Mouse (Mus musculus) liver, embryonic 16.5 days (tissue): ENCODE measurements around the gene Tpr. TPM values are rescaled to one million over a fixed set of nuclear protein-coding genes. Genes with fewer than 3 reads are reported as not detected.

Experiments used
- ATAC-seq: fragments of 200-750 bp; cut with Nextera tagmentation; 2 replicates; pipeline ENCODE4 v1.8.0; 2017; ENCODE audit warnings: low read depth, mild to moderate bottlenecking, moderate number of reproducible peaks, moderate library complexity
- H3K27ac ChIP-seq: fragments of 300-500 bp; sonication (generic); 2 replicates; pipeline ENCODE4 v1.5.1; 2014; ENCODE audit warnings: mild to moderate bottlenecking, low read length
- H3K27me3 ChIP-seq: fragments of 300-500 bp; sonication (generic); 2 replicates; pipeline ENCODE4 v1.6.1; 2014; ENCODE audit warnings: low read depth, low read length, mixed read lengths; ENCODE audit not compliant: control insufficient read depth, insufficient read depth
- H3K36me3 ChIP-seq: fragments of 300-500 bp; sonication (generic); 2 replicates; pipeline ENCODE4 v1.6.1; 2014; ENCODE audit warnings: mild to moderate bottlenecking; ENCODE audit not compliant: control insufficient read depth, insufficient read depth
- H3K4me1 ChIP-seq: fragments of 300-500 bp; sonication (generic); 2 replicates; pipeline ENCODE4 v1.6.1; 2014; ENCODE audit warnings: low read depth, low read length, mixed read lengths; ENCODE audit not compliant: control insufficient read depth
- H3K4me2 ChIP-seq: fragments of 300-500 bp; sonication (generic); 2 replicates; pipeline ENCODE4 v1.6.1; 2014; ENCODE audit warnings: low read depth, low read length, mixed read lengths
- H3K4me3 ChIP-seq: fragments of 300-500 bp; sonication (generic); 2 replicates; pipeline ENCODE4 v1.5.1; 2014; ENCODE audit warnings: low read depth, mild to moderate bottlenecking, low read length
- H3K9ac ChIP-seq: fragments of 300-500 bp; sonication (generic); 2 replicates; pipeline ENCODE4 v1.6.1; 2014; ENCODE audit warnings: low read depth, low read length
- H3K9me3 ChIP-seq: fragments of 300-500 bp; sonication (generic); replicated peaks from 2 replicates; pipeline ENCODE4 v1.6.1; 2016; ENCODE audit warnings: low read length; ENCODE audit not compliant: control insufficient read depth
- WGBS: fragments of 180-500 bp; shearing (Covaris S2); extraction: QIAGEN DNeasy Blood & Tissue Kit; methylation state at CpG from one replicate; pipeline ENCODE4 v1.1.7; 2014; ENCODE audit not compliant: insufficient replicate concordance; 5-methylcytosine and 5-hydroxymethylcytosine counted together
- polyA plus RNA-seq: library from polyadenylated mRNA; unstranded; fragments of >200 nt; fragmentation: Nextera tagmentation; extraction: Ambion mirVana; gene quantifications from 2 replicates; pipeline ENCODE4 v1.2.1, GENCODE M21; 2015

The Tpr gene
- polyA plus RNA-seq, 1 experiment from 2014 or later: 59.5 TPM

GRCm38 (mm10) chr1:150469992-150470391 is 77.4 kb downstream of the Tpr start:
- 24% methylated on average over 3 of the region's 3 CpGs for WGBS
- Histone ChIP-seq H3K9ac (no peak overlapping the region), H3K9me3 (no peaks in the 10 kb centered on the region), H3K27me3 (no peaks in the 10 kb centered on the region), H3K4me3 (no peak overlapping the region), H3K4me2 (no peak overlapping the region), H3K36me3 (no peaks in the 10 kb centered on the region), H3K27ac (no peak overlapping the region), H3K4me1 (no peaks in the 10 kb centered on the region)
- no peak for ATAC-seq

GRCm38 (mm10) chr1:150472525-150472924 is 79.9 kb downstream of the Tpr start:
- Histone ChIP-seq H3K9ac (no peak overlapping the region), H3K36me3 (no peaks in the 10 kb centered on the region), H3K4me3 (no peak overlapping the region), H3K4me1 (no peaks in the 10 kb centered on the region), H3K4me2 (no peak overlapping the region), H3K9me3 (no peaks in the 10 kb centered on the region), H3K27ac (no peak overlapping the region), H3K27me3 (no peaks in the 10 kb centered on the region)
- WGBS: 64% methylated on average over 7 of the region's 7 CpGs
- no peak for ATAC-seq

- Histone ChIP-seq H3K27me3 (no peaks in the 10 kb centered on the region), H3K4me1 (no peaks in the 10 kb centered on the region), H3K36me3 (no peaks in the 10 kb centered on the region), H3K4me3 (no peak overlapping the region), H3K9me3 (no peaks in the 10 kb centered on the region), H3K4me2 (no peak overlapping the region), H3K27ac (no peak overlapping the region), H3K9ac (no peak overlapping the region)
- no peak for ATAC-seq
- 72% methylated on average over 5 of the region's 5 CpGs for WGBS
Observed at GRCm38 (mm10) chr1:150480674-150481073, 88.0 kb downstream of the Tpr start.

GRCm38 (mm10) chr1:150489148-150489547 is 96.5 kb downstream of the Tpr start:
- WGBS: 75% methylated on average over 2 of the region's 2 CpGs

GRCm38 (mm10) chr1:150496626-150497302 is 104.1 kb downstream of the Tpr start:
- Histone ChIP-seq H3K9me3 (no peaks in the 10 kb centered on the region), H3K36me3 (no peaks in the 10 kb centered on the region), H3K27me3 (no peaks in the 10 kb centered on the region), H3K4me2 (no peak overlapping the region), H3K27ac (no peak overlapping the region), H3K4me3 (no peak overlapping the region), H3K9ac (no peak overlapping the region), H3K4me1 (no peaks in the 10 kb centered on the region)
- WGBS: 57% methylated on average over 6 of the region's 6 CpGs
- no peak for ATAC-seq

More at GRCm38 (mm10) chr1:150489148-150489547, 96.5 kb downstream of the Tpr start:
- Histone ChIP-seq H3K4me1 (no peaks in the 10 kb centered on the region), H3K27me3 (no peaks in the 10 kb centered on the region), H3K4me2 (no peak overlapping the region), H3K27ac (no peak overlapping the region), H3K4me3 (no peak overlapping the region), H3K9ac (no peak overlapping the region), H3K36me3 (no peaks in the 10 kb centered on the region), H3K9me3 (no peaks in the 10 kb centered on the region)
- no peak for ATAC-seq

GRCm38 (mm10) chr1:150497690-150498089 is 105.1 kb downstream of the Tpr start:
- H3K9ac ChIP-seq: no peak overlapping the region
- no peaks in the 10 kb centered on the region for H3K27me3 ChIP-seq
- no peaks in the 10 kb centered on the region for H3K4me1 ChIP-seq
- 30% methylated on average over 2 of the region's 2 CpGs for WGBS
- H3K4me3 ChIP-seq: no peak overlapping the region
- H3K36me3 ChIP-seq: no peaks in the 10 kb centered on the region
- no peak overlapping the region for H3K27ac ChIP-seq
- no peaks in the 10 kb centered on the region for H3K9me3 ChIP-seq
- H3K4me2 ChIP-seq: no peak overlapping the region
- ATAC-seq: no peak

- Histone ChIP-seq H3K9ac (no peak overlapping the region), H3K4me3 (no peak overlapping the region), H3K27ac (no peak overlapping the region), H3K36me3 (no peaks in the 10 kb centered on the region), H3K4me2 (no peak overlapping the region), H3K9me3 (no peaks in the 10 kb centered on the region), H3K4me1 (no peaks in the 10 kb centered on the region), H3K27me3 (no peaks in the 10 kb centered on the region)
- WGBS: 51% methylated on average over 2 of the region's 2 CpGs
- ATAC-seq: no peak
Observed at GRCm38 (mm10) chr1:150498177-150498576, 105.5 kb downstream of the Tpr start.

Other genes with a start within 250 kb of the Tpr start
- gene Pdc, start 73.4 kb upstream of the Tpr start, polyA plus RNA-seq: not detected in 2 replicates
- 14.7 and 15.8 TPM in 2 replicates for gene Odr4, start 242 bp downstream of the Tpr start, polyA plus RNA-seq
- 0.14 and 0.15 TPM in 2 replicates for gene Prg4, start 73.3 kb downstream of the Tpr start, polyA plus RNA-seq